Mouse (Mus musculus) olfactory bulb, adult 2 months (tissue): ENCODE results near the gene Cacna1c.

ENCODE experiments used
- CTCF ChIP-seq: fragments of 200-500 bp; IDR thresholded peaks from 2 replicates; pipeline ENCODE4 v1.5.1; 2012; ENCODE audit warnings: low read depth, mild to moderate bottlenecking, low read length, moderate library complexity; ENCODE audit not compliant: insufficient read depth
- POLR2A ChIP-seq: fragments of 200-500 bp; IDR thresholded peaks from 2 replicates; pipeline ENCODE4 v1.6.1; 2012; ENCODE audit warnings: mild to moderate bottlenecking, low read depth, low read length, moderate library complexity; ENCODE audit not compliant: insufficient read depth

DNA sequence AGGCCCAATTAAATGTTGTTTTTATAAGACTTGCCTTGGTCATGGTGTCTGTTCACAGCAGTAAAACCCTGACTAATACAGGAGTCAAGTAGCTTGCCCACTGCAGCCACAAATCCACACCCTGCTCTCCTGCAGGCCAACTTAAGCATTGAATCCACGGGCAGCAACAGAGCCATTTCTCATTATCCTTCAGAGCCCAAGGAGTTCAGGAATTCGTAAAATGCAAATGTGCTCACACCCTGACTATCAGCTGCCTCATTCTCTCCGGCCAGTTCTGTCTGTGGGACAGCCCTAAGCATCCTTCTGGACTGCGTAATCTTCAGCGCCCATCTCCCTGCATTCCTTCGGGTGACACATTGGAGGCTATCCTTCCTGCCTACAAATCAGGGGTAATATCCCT lies 425.8 kb downstream of the Cacna1c start:
- TF ChIP-seq CTCF = no peak
- TF ChIP-seq POLR2A = no peak
